Mouse (Mus musculus) erythroid progenitor cell, adult 5-6 weeks (primary cell): Measurements from ENCODE around the gene Cntn6. TPM values are rescaled to one million over a fixed set of nuclear protein-coding genes. Genes with fewer than 3 reads are reported as not detected.

Experiments
- ATAC-seq: replicated peaks from 2 replicates; pipeline ENCODE4 v1.8.0; 2016; ENCODE audit warnings: moderate number of reproducible peaks, mild to moderate bottlenecking, moderate TSS enrichment, inconsistent platforms; ENCODE audit not compliant: poor library complexity, low FRiP score, severe bottlenecking
- total RNA-seq, 2 experiments: library from RNA; stranded (forward) in 1 of 2; stranded (reverse) in 1 of 2; fragments of 150-400 nt in 1 of 2; fragments of 186-747, 209-891 nt in 1 of 2; gene quantifications; 2 replicates each; pipeline versions ENCODE4 v1.2.3 to v1.2.4; 2015 to 2017; ENCODE audit warnings: low replicate concordance in 2 of 2

Cntn6 gene
- total RNA-seq, 2 experiments from 2014 or later, result not detected

- ATAC-seq, result no peak
These were observed 241.7 kb downstream of the Cntn6 start for GRCm38 (mm10) chr6:104734256-104734655.

- no peak for ATAC-seq
These were observed 246.4 kb downstream of the Cntn6 start for GRCm38 (mm10) chr6:104738999-104739398.

GRCm38 (mm10) chr6:104758125-104758524 is 265.5 kb downstream of the Cntn6 start:
- ATAC-seq, result no peak

GRCm38 (mm10) chr6:104761226-104761625 is 268.6 kb downstream of the Cntn6 start:
- ATAC-seq, result no peak

- ATAC-seq, result no peak
These were observed 291.3 kb downstream of the Cntn6 start for GRCm38 (mm10) chr6:104783891-104784290.

- ATAC-seq, result no peak
These were observed 294.9 kb downstream of the Cntn6 start for GRCm38 (mm10) chr6:104787502-104787901.

- ATAC-seq, result no peak
These were observed 315.9 kb downstream of the Cntn6 start for GRCm38 (mm10) chr6:104808526-104808925.

GRCm38 (mm10) chr6:104815610-104816009 is 323.0 kb downstream of the Cntn6 start:
- no peak for ATAC-seq

GRCm38 (mm10) chr6:104879711-104880110 is 387.1 kb downstream of the Cntn6 start:
- ATAC-seq, result no peak

GRCm38 (mm10) chr6:104884021-104884420 is 391.4 kb downstream of the Cntn6 start:
- ATAC-seq, result no peak

- ATAC-seq, result no peak
These were observed 393.2 kb downstream of the Cntn6 start for GRCm38 (mm10) chr6:104885829-104886228.

- ATAC-seq, result no peak
These were observed 398.5 kb downstream of the Cntn6 start for GRCm38 (mm10) chr6:104891071-104891470.
